Mouse (Mus musculus) liver, postnatal 0 days (tissue): ENCODE data around the gene Olfr557. TPM values are rescaled to one million over a fixed set of nuclear protein-coding genes. Genes with fewer than 3 reads are reported as not detected.

ENCODE experiments used
- ATAC-seq: fragments of 200-750 bp; cut with Nextera tagmentation; 2 replicates; pipeline ENCODE4 v1.8.0; 2017; ENCODE audit warnings: mild to moderate bottlenecking, moderate library complexity
- DNase-seq: peaks from one replicate; pipeline ENCODE4 v3.0.0-alpha.2; 2016
- H3K27ac ChIP-seq: fragments of 300-500 bp; sonication (generic); 2 replicates; pipeline ENCODE4 v1.5.1; 2014; ENCODE audit warnings: antibody characterized with exemption, moderate library complexity, mild to moderate bottlenecking, low read depth
- H3K27me3 ChIP-seq: fragments of 300-500 bp; sonication (generic); 2 replicates; pipeline ENCODE4 v1.6.1; 2014; ENCODE audit warnings: low read length, control low read depth, mixed read lengths; ENCODE audit not compliant: insufficient read depth
- H3K36me3 ChIP-seq: fragments of 300-500 bp; sonication (generic); replicated peaks from 2 replicates; pipeline ENCODE4 v1.6.1; 2014; ENCODE audit warnings: mild to moderate bottlenecking, control low read depth, low read length, moderate library complexity, mixed read lengths; ENCODE audit not compliant: insufficient read depth
- H3K4me1 ChIP-seq: fragments of 300-500 bp; sonication (generic); 2 replicates; pipeline ENCODE4 v1.6.1; 2014; ENCODE audit warnings: antibody characterized with exemption, mild to moderate bottlenecking, control low read depth; ENCODE audit not compliant: insufficient read depth
- H3K4me2 ChIP-seq: fragments of 300-500 bp; sonication (generic); 2 replicates; pipeline ENCODE4 v1.6.1; 2014; ENCODE audit warnings: low read depth, mild to moderate bottlenecking, low read length, moderate library complexity, mixed read lengths
- H3K4me3 ChIP-seq: fragments of 300-500 bp; sonication (generic); 2 replicates; pipeline ENCODE4 v1.5.1; 2014; ENCODE audit warnings: low read depth, low read length
- H3K9ac ChIP-seq: fragments of 300-500 bp; sonication (generic); replicated peaks from 2 replicates; pipeline ENCODE4 v1.6.1; 2014; ENCODE audit warnings: mild to moderate bottlenecking, moderate library complexity
- H3K9me3 ChIP-seq: fragments of 300-500 bp; sonication (generic); 2 replicates; pipeline ENCODE4 v1.6.1; 2016; ENCODE audit warnings: mild to moderate bottlenecking, control low read depth, low read length, mixed read lengths
- CTCF ChIP-seq: sonication (generic); IDR thresholded peaks from 2 replicates; pipeline ENCODE4 v1.5.1; 2016; ENCODE audit warnings: antibody characterized with exemption, low read depth
- EP300 ChIP-seq: IDR thresholded peaks from 2 replicates; pipeline ENCODE4 v1.6.1; 2016; ENCODE audit warnings: antibody characterized with exemption, low read depth, mild to moderate bottlenecking
- WGBS: fragments of 180-500 bp; shearing (Covaris S2); extraction: QIAGEN DNeasy Blood & Tissue Kit; methylation state at CpG from one replicate; pipeline ENCODE4 v1.1.7; 2014; ENCODE audit not compliant: insufficient replicate concordance; 5-methylcytosine and 5-hydroxymethylcytosine counted together
- polyA plus RNA-seq: library from polyadenylated mRNA; unstranded; fragments of >200 nt; fragmentation: Nextera tagmentation; extraction: Ambion mirVana; gene quantifications from 2 replicates; pipeline ENCODE4 v1.2.1, GENCODE M21; 2015

Gene Olfr557
- polyA plus RNA-seq, 1 experiment from 2014 or later: not detected

DNA sequence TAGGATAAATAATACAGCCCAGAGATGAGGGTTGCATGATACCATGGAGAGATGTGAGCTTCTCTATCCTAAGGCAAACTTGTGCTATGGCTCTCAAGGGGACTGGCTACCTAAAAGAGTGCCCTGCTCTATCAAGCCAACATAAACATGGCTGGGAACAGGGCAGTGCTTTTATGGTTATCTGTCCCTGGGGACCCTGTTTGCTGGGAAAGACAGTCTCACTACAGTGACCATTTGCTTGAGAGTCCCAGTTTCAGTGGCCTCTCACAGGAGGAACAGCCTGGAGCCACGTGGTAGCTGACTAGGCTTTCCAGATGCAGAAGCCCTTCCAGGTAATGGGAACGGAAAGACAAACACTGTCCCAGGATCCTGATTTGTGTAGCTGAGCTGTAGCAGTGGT is 42.0 kb downstream of the Olfr557 start:
- Histone ChIP-seq H3K27me3 (no peaks in the 10 kb centered on the region), H3K4me1 (no peaks in the 10 kb centered on the region; the same call in 1 of the 2 replicates), H3K9ac (no peak overlapping the region), H3K4me2 (no peak overlapping the region), H3K27ac (no peak overlapping the region), H3K4me3 (no peak overlapping the region), H3K9me3 (no peaks in the 10 kb centered on the region), H3K36me3 (no peaks in the 10 kb centered on the region)
- WGBS: 32% methylated on average over 2 of the region's 2 CpGs
- TF ChIP-seq EP300 (no peak), CTCF (no peak)
- ATAC-seq (no peak), DNase-seq (no peak)

Other genes with a start within 250 kb of the Olfr557 start
- gene Olfr543, start 214.2 kb upstream of the Olfr557 start, polyA plus RNA-seq: 0.12 and 0.19 TPM in 2 replicates
- gene Olfr544, start 207.6 kb upstream of the Olfr557 start, polyA plus RNA-seq: 0.04 and 0.06 TPM in 2 replicates
- not detected in 2 replicates for gene Olfr545, start 196.3 kb upstream of the Olfr557 start, polyA plus RNA-seq
- gene Olfr547, start 161.2 kb upstream of the Olfr557 start, polyA plus RNA-seq: not detected in 2 replicates
- gene Olfr548-ps1, start 155.0 kb upstream of the Olfr557 start, polyA plus RNA-seq: not detected in 2 replicates
- gene Olfr549, start 146.0 kb upstream of the Olfr557 start, polyA plus RNA-seq: not detected in 2 replicates
- gene Trim21, start 130.4 kb upstream of the Olfr557 start, polyA plus RNA-seq: 0.42 and 0.64 TPM in 2 replicates
- not detected in 2 replicates for gene Olfr550, start 124.5 kb upstream of the Olfr557 start, polyA plus RNA-seq
- not detected in 2 replicates for gene Olfr551, start 104.0 kb upstream of the Olfr557 start, polyA plus RNA-seq
- not detected in 2 replicates for gene Olfr552, start 98.1 kb upstream of the Olfr557 start, polyA plus RNA-seq
- gene Olfr553, start 77.7 kb upstream of the Olfr557 start, polyA plus RNA-seq: not detected in 2 replicates
- not detected in 2 replicates for gene Olfr554, start 57.5 kb upstream of the Olfr557 start, polyA plus RNA-seq
- gene Olfr555, start 37.1 kb upstream of the Olfr557 start, polyA plus RNA-seq: not detected in 2 replicates
- not detected in 2 replicates for gene Olfr556, start 31.0 kb upstream of the Olfr557 start, polyA plus RNA-seq
- 1.4 and 1.7 TPM in 2 replicates for gene Trim68, start 8.6 kb upstream of the Olfr557 start, polyA plus RNA-seq
- gene Olfr558, start 6.3 kb downstream of the Olfr557 start, polyA plus RNA-seq: 0.04 TPM in 1 of 2 replicates, not detected in the other
- gene Olfr33, start 23.2 kb downstream of the Olfr557 start, polyA plus RNA-seq: not detected in 2 replicates
- gene Olfr559, start 31.6 kb downstream of the Olfr557 start, polyA plus RNA-seq: not detected in 2 replicates
- not detected in 2 replicates for gene Olfr560, start 63.5 kb downstream of the Olfr557 start, polyA plus RNA-seq
- 0.04 TPM in 1 of 2 replicates, not detected in the other for gene Olfr78, start 63.6 kb downstream of the Olfr557 start, polyA plus RNA-seq
- gene Olfr561, start 75.3 kb downstream of the Olfr557 start, polyA plus RNA-seq: not detected in 2 replicates
- not detected in 2 replicates for gene Olfr564, start 107.6 kb downstream of the Olfr557 start, polyA plus RNA-seq
- gene Olfr566, start 162.9 kb downstream of the Olfr557 start, polyA plus RNA-seq: not detected in 2 replicates
- gene Olfr568, start 181.2 kb downstream of the Olfr557 start, polyA plus RNA-seq: not detected in 2 replicates
- not detected in 2 replicates for gene Olfr569, start 195.0 kb downstream of the Olfr557 start, polyA plus RNA-seq
- not detected in 2 replicates for gene Olfr570, start 198.7 kb downstream of the Olfr557 start, polyA plus RNA-seq
- not detected in 2 replicates for gene Olfr571, start 221.6 kb downstream of the Olfr557 start, polyA plus RNA-seq
- not detected in 2 replicates for gene Olfr572, start 228.5 kb downstream of the Olfr557 start, polyA plus RNA-seq
- gene Olfr573-ps1, start 246.7 kb downstream of the Olfr557 start, polyA plus RNA-seq: not detected in 2 replicates